Mouse (Mus musculus): ENCODE measurements around the gene Dennd2c. TPM values are rescaled to one million over a fixed set of nuclear protein-coding genes. Genes with fewer than 3 reads are reported as not detected.

Gene Dennd2c
- polyA plus RNA-seq, 1 experiment from 2014 or later, result 3.6 TPM

GRCm38 (mm10) chr3:103142366-103142765 lies 40.0 kb downstream of the Dennd2c start:
- Histone ChIP-seq H3K4me1 (ENCODE audit: control insufficient read depth, insufficient read depth, low read length) (0 out of 2 replicates have a peak, but pooled peaks cover 3% of the 10 kb centered on the region), H3K4me3 (ENCODE audit: low read length) (no peak overlapping the region), H3K4me2 (replicated peaks; ENCODE audit: low read depth, low read length) (no peak overlapping the region), H3K27ac (ENCODE audit: low read depth, low read length) (no peak overlapping the region), H3K9ac (ENCODE audit: low read depth, low read length) (no peak overlapping the region), H3K27me3 (ENCODE audit: control insufficient read depth, insufficient read depth, low read length) (no peaks in the 10 kb centered on the region), H3K36me3 (ENCODE audit: control insufficient read depth, insufficient read depth, low read length) (no peaks in the 10 kb centered on the region), H3K9me3 (ENCODE audit: control insufficient read depth, low read length) (no peaks in the 10 kb centered on the region)
- ATAC-seq (ENCODE audit: low FRiP score, low TSS enrichment), result no peak
- 90% methylated on average over 10 of the region's 10 CpGs for WGBS

GRCm38 (mm10) chr3:103145336-103145735 lies 42.9 kb downstream of the Dennd2c start:
- H3K9me3 ChIP-seq (ENCODE audit: control insufficient read depth, low read length), result no peaks in the 10 kb centered on the region
- 75% methylated on average over 2 of the region's 2 CpGs for WGBS

DNA sequence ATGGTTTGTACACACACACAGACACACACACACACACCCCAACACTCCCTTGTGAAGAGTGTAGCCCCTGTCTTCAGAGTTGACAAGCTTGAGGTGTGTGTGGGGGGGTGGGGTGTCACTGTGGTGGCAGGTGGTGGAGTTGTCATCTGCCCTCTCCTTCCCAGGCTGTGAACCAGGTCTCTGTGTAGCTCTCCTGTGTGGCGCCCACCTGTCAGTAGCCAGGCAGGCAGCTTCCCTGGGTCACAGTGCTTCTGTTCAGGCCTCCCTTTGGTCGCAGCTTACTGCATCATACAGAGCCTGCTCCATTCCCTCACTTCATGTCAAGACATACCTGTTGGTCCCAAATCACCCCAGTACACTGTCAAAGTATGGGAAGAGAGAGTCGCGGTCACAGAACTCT lies 43.4 kb downstream of the Dennd2c start:
- H3K9ac ChIP-seq (ENCODE audit: low read depth, low read length), result no peak overlapping the region
- 78% methylated on average over 4 of the region's 4 CpGs for WGBS
- H3K4me2 ChIP-seq (replicated peaks; ENCODE audit: low read depth, low read length), result no peak overlapping the region
- no peak overlapping the region for H3K27ac ChIP-seq (ENCODE audit: low read depth, low read length)
- no peak overlapping the region for H3K4me3 ChIP-seq (ENCODE audit: low read length)
- H3K36me3 ChIP-seq (ENCODE audit: control insufficient read depth, insufficient read depth, low read length), result no peaks in the 10 kb centered on the region
- no peak for ATAC-seq (ENCODE audit: low FRiP score, low TSS enrichment)
- H3K27me3 ChIP-seq (ENCODE audit: control insufficient read depth, insufficient read depth, low read length), result no peaks in the 10 kb centered on the region
- no peaks in the 10 kb centered on the region for H3K4me1 ChIP-seq (ENCODE audit: control insufficient read depth, insufficient read depth, low read length)
- no peaks in the 10 kb centered on the region for H3K9me3 ChIP-seq (ENCODE audit: control insufficient read depth, low read length)

More at GRCm38 (mm10) chr3:103145336-103145735, 42.9 kb downstream of the Dennd2c start:
- H3K4me3 ChIP-seq (ENCODE audit: low read length), result no peak overlapping the region
- no peak overlapping the region for H3K9ac ChIP-seq (ENCODE audit: low read depth, low read length)
- no peaks in the 10 kb centered on the region for H3K27me3 ChIP-seq (ENCODE audit: control insufficient read depth, insufficient read depth, low read length)
- no peaks in the 10 kb centered on the region for H3K36me3 ChIP-seq (ENCODE audit: control insufficient read depth, insufficient read depth, low read length)
- ATAC-seq (ENCODE audit: low FRiP score, low TSS enrichment), result no peak
- no peak overlapping the region for H3K4me2 ChIP-seq (replicated peaks; ENCODE audit: low read depth, low read length)
- H3K27ac ChIP-seq (ENCODE audit: low read depth, low read length), result no peak overlapping the region
- no peaks in the 10 kb centered on the region for H3K4me1 ChIP-seq (ENCODE audit: control insufficient read depth, insufficient read depth, low read length)

DNA sequence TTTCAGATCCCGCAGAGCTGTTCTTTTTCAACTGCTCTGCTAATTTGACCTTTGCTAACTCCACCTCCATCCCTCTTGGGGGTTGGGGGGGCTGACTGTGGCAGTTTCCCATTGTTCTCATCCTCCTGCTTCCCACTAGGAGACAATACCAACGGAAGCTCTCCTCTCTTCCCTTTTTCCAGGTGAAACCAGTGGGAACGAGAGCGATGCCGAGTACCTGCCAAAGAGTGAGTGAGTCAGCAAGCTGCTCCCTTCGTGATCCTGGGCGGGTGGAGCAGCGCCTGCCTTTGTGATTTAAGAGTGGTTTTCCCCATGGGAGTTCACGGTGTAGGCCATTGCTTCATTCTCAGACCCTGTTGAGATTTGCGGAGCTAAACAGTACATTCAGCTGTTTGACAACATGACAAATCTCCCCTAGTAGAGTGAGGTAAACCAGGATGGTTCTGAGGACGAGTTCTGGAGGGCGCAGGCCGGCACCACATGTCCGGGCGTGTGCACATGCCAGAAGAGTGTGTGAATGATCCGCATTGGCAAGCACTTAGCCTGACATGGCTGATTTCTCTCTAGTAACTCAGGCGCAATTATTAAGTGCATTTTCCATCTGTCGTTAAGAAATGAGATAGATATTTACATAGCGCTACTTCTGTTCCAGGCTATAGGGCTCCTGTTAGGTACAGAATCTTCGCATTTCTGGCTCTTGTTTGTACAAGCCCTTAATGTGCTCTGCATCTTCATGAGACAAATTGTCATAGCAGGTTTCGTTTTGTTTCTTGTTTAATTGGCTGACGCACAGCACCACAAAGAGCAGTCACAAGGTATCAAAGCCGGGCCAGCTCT lies 44.1 kb downstream of the Dennd2c start:
- H3K36me3 ChIP-seq (ENCODE audit: control insufficient read depth, insufficient read depth, low read length), result no peaks in the 10 kb centered on the region
- no peak overlapping the region for H3K4me3 ChIP-seq (ENCODE audit: low read length)
- no peaks in the 10 kb centered on the region for H3K27me3 ChIP-seq (ENCODE audit: control insufficient read depth, insufficient read depth, low read length)
- ATAC-seq (ENCODE audit: low FRiP score, low TSS enrichment), result no peak
- no peak overlapping the region for H3K9ac ChIP-seq (ENCODE audit: low read depth, low read length)
- 72% methylated on average over 23 of the region's 23 CpGs for WGBS
- no peaks in the 10 kb centered on the region for H3K9me3 ChIP-seq (ENCODE audit: control insufficient read depth, low read length)
- no peak overlapping the region for H3K4me2 ChIP-seq (replicated peaks; ENCODE audit: low read depth, low read length)
- no peak overlapping the region for H3K27ac ChIP-seq (ENCODE audit: low read depth, low read length)
- H3K4me1 ChIP-seq (ENCODE audit: control insufficient read depth, insufficient read depth, low read length), result no peaks in the 10 kb centered on the region

DNA sequence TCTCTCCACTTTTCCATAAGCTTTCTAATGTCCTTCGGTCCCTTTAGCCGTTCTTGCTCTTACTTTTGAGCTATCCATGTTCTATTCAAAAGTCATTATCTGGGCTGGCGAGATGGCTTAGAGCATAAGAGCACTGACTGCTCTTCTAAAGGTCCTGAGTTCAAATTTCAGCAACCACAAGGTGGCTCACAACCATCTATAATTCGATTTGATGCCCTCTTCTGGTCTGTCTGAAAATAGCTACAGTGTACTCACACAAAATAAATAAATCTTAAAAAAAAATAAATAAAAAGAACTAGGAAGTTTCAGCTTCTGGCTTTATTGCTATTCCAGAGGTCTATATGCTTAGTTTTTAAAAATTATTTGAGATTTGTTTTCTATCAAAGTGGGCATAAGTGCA lies 45.4 kb downstream of the Dennd2c start:
- Histone ChIP-seq H3K9ac (ENCODE audit: low read depth, low read length) (no peak overlapping the region), H3K4me3 (ENCODE audit: low read length) (no peak overlapping the region), H3K4me1 (ENCODE audit: control insufficient read depth, insufficient read depth, low read length) (no peaks in the 10 kb centered on the region), H3K4me2 (replicated peaks; ENCODE audit: low read depth, low read length) (no peak overlapping the region), H3K27me3 (ENCODE audit: control insufficient read depth, insufficient read depth, low read length) (no peaks in the 10 kb centered on the region), H3K27ac (ENCODE audit: low read depth, low read length) (no peak overlapping the region), H3K9me3 (ENCODE audit: control insufficient read depth, low read length) (no peaks in the 10 kb centered on the region), H3K36me3 (ENCODE audit: control insufficient read depth, insufficient read depth, low read length) (no peaks in the 10 kb centered on the region)
- WGBS, result 85% methylated on average over 4 of the region's 4 CpGs
- no peak for ATAC-seq (ENCODE audit: low FRiP score, low TSS enrichment)

GRCm38 (mm10) chr3:103148941-103149340 lies 46.5 kb downstream of the Dennd2c start:
- ATAC-seq (ENCODE audit: low FRiP score, low TSS enrichment), result no peak
- Histone ChIP-seq H3K36me3 (ENCODE audit: control insufficient read depth, insufficient read depth, low read length) (no peaks in the 10 kb centered on the region), H3K9ac (ENCODE audit: low read depth, low read length) (no peak overlapping the region), H3K4me3 (ENCODE audit: low read length) (no peak overlapping the region), H3K27ac (ENCODE audit: low read depth, low read length) (no peak overlapping the region), H3K27me3 (ENCODE audit: control insufficient read depth, insufficient read depth, low read length) (no peaks in the 10 kb centered on the region), H3K9me3 (ENCODE audit: control insufficient read depth, low read length) (no peaks in the 10 kb centered on the region), H3K4me2 (replicated peaks; ENCODE audit: low read depth, low read length) (no peak overlapping the region), H3K4me1 (ENCODE audit: control insufficient read depth, insufficient read depth, low read length) (no peaks in the 10 kb centered on the region)
- 82% methylated on average over 10 of the region's 10 CpGs for WGBS

- Histone ChIP-seq H3K9me3 (ENCODE audit: control insufficient read depth, low read length) (no peaks in the 10 kb centered on the region), H3K36me3 (ENCODE audit: control insufficient read depth, insufficient read depth, low read length) (no peaks in the 10 kb centered on the region), H3K27me3 (ENCODE audit: control insufficient read depth, insufficient read depth, low read length) (no peaks in the 10 kb centered on the region), H3K4me3 (ENCODE audit: low read length) (no peak overlapping the region), H3K4me2 (replicated peaks; ENCODE audit: low read depth, low read length) (no peak overlapping the region), H3K4me1 (ENCODE audit: control insufficient read depth, insufficient read depth, low read length) (no peaks in the 10 kb centered on the region), H3K9ac (ENCODE audit: low read depth, low read length) (no peak overlapping the region), H3K27ac (ENCODE audit: low read depth, low read length) (no peak overlapping the region)
- no peak for ATAC-seq (ENCODE audit: low FRiP score, low TSS enrichment)
Measured at GRCm38 (mm10) chr3:103153761-103154160, 51.4 kb downstream of the Dennd2c start.

DNA sequence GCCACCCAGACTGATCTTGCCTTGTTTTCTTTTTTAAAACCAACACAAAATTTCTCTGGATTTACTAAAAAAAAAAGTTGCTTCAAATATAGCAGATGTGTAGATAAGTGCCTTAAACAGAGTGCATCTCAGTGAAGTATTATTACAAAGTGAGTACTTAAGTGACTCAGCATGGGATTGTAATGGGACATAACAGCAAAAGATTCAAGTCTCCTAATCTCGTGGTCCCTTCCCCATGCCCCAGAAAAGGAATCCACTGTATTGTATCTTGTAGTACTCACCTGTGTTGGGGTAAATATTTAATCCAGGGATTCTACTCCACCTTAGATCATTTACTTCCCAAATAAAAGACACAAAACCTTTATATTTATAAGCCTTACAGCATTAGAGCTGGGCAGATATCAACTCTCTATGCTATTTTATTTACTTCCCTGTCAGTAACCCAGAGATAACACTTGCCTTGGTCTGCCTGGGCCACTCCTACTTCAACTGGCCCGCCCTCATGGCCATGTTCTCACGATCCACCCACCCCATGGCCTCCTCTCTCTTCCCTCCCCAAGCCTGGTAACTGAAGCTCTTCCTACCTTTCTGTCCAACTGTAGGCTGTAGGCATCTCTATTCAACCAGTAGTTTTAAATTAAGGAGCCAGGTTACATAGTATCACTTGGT lies 57.0 kb downstream of the Dennd2c start:
- Histone ChIP-seq H3K27ac (ENCODE audit: low read depth, low read length) (no peak overlapping the region), H3K9me3 (ENCODE audit: control insufficient read depth, low read length) (no peaks in the 10 kb centered on the region), H3K4me1 (ENCODE audit: control insufficient read depth, insufficient read depth, low read length) (no peaks in the 10 kb centered on the region), H3K9ac (ENCODE audit: low read depth, low read length) (no peak overlapping the region), H3K4me2 (replicated peaks; ENCODE audit: low read depth, low read length) (no peak overlapping the region), H3K27me3 (ENCODE audit: control insufficient read depth, insufficient read depth, low read length) (no peaks in the 10 kb centered on the region), H3K36me3 (ENCODE audit: control insufficient read depth, insufficient read depth, low read length) (no peaks in the 10 kb centered on the region), H3K4me3 (ENCODE audit: low read length) (no peak overlapping the region)
- ATAC-seq (ENCODE audit: low FRiP score, low TSS enrichment), result no peak
- 50% methylated on average over 3 of the region's 3 CpGs for WGBS

DNA sequence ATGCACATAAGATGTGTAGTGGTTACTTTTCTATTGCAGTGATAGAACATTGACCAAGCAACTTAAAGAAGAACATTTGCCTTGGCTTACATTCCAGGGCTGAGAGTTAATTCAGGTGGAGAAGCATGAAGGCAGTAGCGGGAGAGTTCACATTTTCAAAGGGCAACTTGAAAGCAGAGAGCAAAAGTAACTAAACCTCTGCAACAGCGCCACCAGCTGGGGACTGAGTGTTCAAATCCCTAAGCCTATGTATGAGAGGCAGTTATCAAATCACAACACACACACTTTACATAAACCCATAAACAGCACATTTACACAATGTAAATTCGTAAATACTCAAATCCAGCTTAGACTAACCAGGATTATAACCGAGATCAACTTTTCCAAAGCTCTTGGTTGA lies 67.4 kb downstream of the Dennd2c start:
- H3K4me3 ChIP-seq (ENCODE audit: low read length), result no peak overlapping the region
- ATAC-seq (ENCODE audit: low FRiP score, low TSS enrichment), result no peak
- WGBS, result 18% methylated on average over 4 of the region's 4 CpGs
- H3K27me3 ChIP-seq (ENCODE audit: control insufficient read depth, insufficient read depth, low read length), result no peaks in the 10 kb centered on the region
- H3K36me3 ChIP-seq (ENCODE audit: control insufficient read depth, insufficient read depth, low read length), result peaks cover 16% of the 10 kb centered on the region
- no peak overlapping the region for H3K4me2 ChIP-seq (replicated peaks; ENCODE audit: low read depth, low read length)
- no peak overlapping the region for H3K27ac ChIP-seq (ENCODE audit: low read depth, low read length)
- H3K4me1 ChIP-seq (ENCODE audit: control insufficient read depth, insufficient read depth, low read length), result peaks cover 15% of the 10 kb centered on the region
- no peak overlapping the region for H3K9ac ChIP-seq (ENCODE audit: low read depth, low read length)
- no peaks in the 10 kb centered on the region for H3K9me3 ChIP-seq (ENCODE audit: control insufficient read depth, low read length)

Data from kidney, embryonic 14.5 days (tissue).